Mouse (Mus musculus) heart, adult 2 months (tissue): Measurements from ENCODE around the gene Ddit4.

ENCODE experiments used
- CTCF ChIP-seq: fragments of 200-600 bp; IDR thresholded peaks from 2 replicates; pipeline ENCODE4 v1.8.1; 2022; ENCODE audit warnings: antibody characterized with exemption, mild to moderate bottlenecking, moderate library complexity
- EP300 ChIP-seq: fragments of 200-500 bp; IDR thresholded peaks from 2 replicates; pipeline ENCODE4 v1.6.1; 2011; ENCODE audit warnings: low read depth, low read length, control low read depth; ENCODE audit not compliant: insufficient read depth
- POLR2A ChIP-seq: fragments of 200-500 bp; IDR thresholded peaks from 2 replicates; pipeline ENCODE4 v1.6.1; 2011; ENCODE audit warnings: mild to moderate bottlenecking, low read depth, low read length, control low read depth; ENCODE audit not compliant: insufficient read depth

DNA sequence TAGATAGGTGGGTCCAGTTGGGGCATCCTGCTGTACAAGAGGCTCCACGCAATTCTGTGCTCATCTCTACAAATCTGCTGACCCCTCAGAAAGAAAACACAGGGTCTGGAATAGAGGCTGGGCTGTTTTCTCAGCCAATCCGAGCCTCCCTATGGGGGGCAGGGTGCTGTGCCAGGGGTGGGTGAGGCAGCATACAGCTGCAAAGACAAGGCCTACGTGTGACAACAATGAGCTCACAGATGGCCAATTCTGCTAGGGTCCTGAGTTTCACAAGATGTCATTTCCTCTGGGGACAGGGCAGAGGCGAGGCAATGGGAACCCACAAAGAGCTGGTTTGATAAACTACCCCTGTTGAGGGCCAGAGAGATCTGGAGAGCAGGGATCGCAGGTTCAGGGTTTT is 6.8 kb upstream of the Ddit4 start:
- TF ChIP-seq CTCF (no peak), POLR2A (no peak), EP300 (no peak)
